17 mouse cellular contexts compared by ENCODE assay signal in genomic region chr9:63606594-63606993, GRCm38 (mm10). TPM values are rescaled to one million over a fixed set of nuclear protein-coding genes. Genes with fewer than 3 reads are reported as not detected.
A peak's percentile ranks its signal among the peaks of the same experiment; 100 is the strongest.
DNase-seq lines count a peak whose midpoint lies in the region; ATAC-seq and TF ChIP-seq lines count a peak whose summit lies in the region.
"Had no signal": no experiment of that assay in that cellular context is flagged by ENCODE, and none has a peak within 500 bp of the region (broad histone marks: within the 10 kb centered on the region; RNA-seq: fewer than 3 reads in every experiment).

No protein-coding gene starts in this region.

- no peak for TF ChIP-seq EP300 in liver, postnatal 0 days (IDR thresholded peaks at IDR 0.05; ENCODE audit: low read depth)

- ATAC-seq in forebrain, postnatal 0 days, result no peak
- no peak for ATAC-seq in forebrain, embryonic 14.5 days
- no peak for ATAC-seq in liver, postnatal 0 days

- H3K4me1 ChIP-seq in forebrain, postnatal 0 days (ENCODE audit: insufficient read depth), result no peaks in the 10 kb centered on the region
- H3K4me1 ChIP-seq in forebrain, embryonic 14.5 days (ENCODE audit: control insufficient read depth, insufficient read depth, low read length), result peaks cover 20% of the 10 kb centered on the region
- H3K4me1 ChIP-seq in liver, postnatal 0 days (ENCODE audit: insufficient read depth), result peaks cover 17% of the 10 kb centered on the region
- H3K4me1 ChIP-seq in ES-E14 (ENCODE audit: control insufficient read depth in 2 of 2, insufficient read depth in 2 of 2, low read length in 2 of 2, poor library complexity in 1 of 2), result peaks cover 2 to 4% of the 10 kb centered on the region in 2 experiments
- H3K4me1 ChIP-seq in forebrain, embryonic 10.5 days, result peaks cover 78% of the 10 kb centered on the region

- H3K9ac ChIP-seq in forebrain, postnatal 0 days, result no peak overlapping the region
- no peak overlapping the region for H3K9ac ChIP-seq in forebrain, embryonic 14.5 days (ENCODE audit: low read length)
- H3K9ac ChIP-seq in liver, postnatal 0 days (replicated peaks), result no peak overlapping the region
- no peak overlapping the region for H3K9ac ChIP-seq in ES-E14 (ENCODE audit: insufficient read depth, low read depth, low read length, poor library complexity, severe bottlenecking)
- H3K9ac ChIP-seq: forebrain, embryonic 12.5 days; midbrain, embryonic 12.5 days; neural tube, embryonic 12.5 days had no signal

- no peak overlapping the region for H3K27ac ChIP-seq in forebrain, postnatal 0 days (ENCODE audit: low read depth, low read length)
- no peak overlapping the region for H3K27ac ChIP-seq in forebrain, embryonic 14.5 days (ENCODE audit: low read depth, low read length)
- H3K27ac ChIP-seq in liver, postnatal 0 days (ENCODE audit: low read depth), result no peak overlapping the region
- no peak overlapping the region for H3K27ac ChIP-seq in ES-E14 (ENCODE audit: insufficient read depth, low read depth, low read length, poor library complexity, severe bottlenecking)
- no peak overlapping the region for H3K27ac ChIP-seq in forebrain, embryonic 10.5 days
- H3K27ac ChIP-seq: forebrain, embryonic 12.5 days; heart, embryonic 10.5 days; midbrain, embryonic 12.5 days; neural tube, embryonic 12.5 days had no signal

- TF ChIP-seq CTCF in forebrain, postnatal 0 days (IDR thresholded peaks at IDR 0.05; ENCODE audit: low read depth), result peak; percentile 21; the same call in 1 of the 2 replicates
- peak; percentile 46 for TF ChIP-seq CTCF in liver, postnatal 0 days (IDR thresholded peaks at IDR 0.05; ENCODE audit: low read depth)

- H3K36me3 ChIP-seq in forebrain, postnatal 0 days (ENCODE audit: insufficient read depth), result no peaks in the 10 kb centered on the region
- H3K36me3 ChIP-seq in forebrain, embryonic 14.5 days (ENCODE audit: control insufficient read depth, insufficient read depth, low read length), result no peaks in the 10 kb centered on the region
- no peaks in the 10 kb centered on the region; the same call in 1 of the 2 replicates for H3K36me3 ChIP-seq in liver, postnatal 0 days (replicated peaks; ENCODE audit: insufficient read depth, low read length)
- no peaks in the 10 kb centered on the region for H3K36me3 ChIP-seq in ES-E14 (ENCODE audit: control insufficient read depth, insufficient read depth, low read length, poor library complexity, severe bottlenecking)
- H3K36me3 ChIP-seq in forebrain, embryonic 10.5 days (replicated peaks), result 0 out of 2 replicates have a peak, but pooled peaks cover 3% of the 10 kb centered on the region
- H3K36me3 ChIP-seq: forebrain, embryonic 12.5 days; heart, embryonic 10.5 days; midbrain, embryonic 12.5 days; neural tube, embryonic 12.5 days had no signal

- 83% methylated on average over 2 of the region's 2 CpGs for WGBS in forebrain, postnatal 0 days
- WGBS in forebrain, embryonic 14.5 days, result 76% methylated on average over 2 of the region's 2 CpGs
- WGBS in liver, postnatal 0 days (ENCODE audit: insufficient replicate concordance), result 69% methylated on average over 2 of the region's 2 CpGs
- WGBS in forebrain, embryonic 10.5 days, result 71% methylated on average over 2 of the region's 2 CpGs

- H3K27me3 ChIP-seq in forebrain, postnatal 0 days (ENCODE audit: insufficient read depth, low read length), result no peaks in the 10 kb centered on the region
- no peaks in the 10 kb centered on the region for H3K27me3 ChIP-seq in forebrain, embryonic 14.5 days (replicated peaks; ENCODE audit: control insufficient read depth, insufficient read depth, low read length)
- no peaks in the 10 kb centered on the region for H3K27me3 ChIP-seq in liver, postnatal 0 days (ENCODE audit: insufficient read depth, low read length)
- no peaks in the 10 kb centered on the region for H3K27me3 ChIP-seq in forebrain, embryonic 10.5 days (ENCODE audit: poor library complexity, severe bottlenecking)
- H3K27me3 ChIP-seq: midbrain, embryonic 12.5 days; neural tube, embryonic 12.5 days had no signal

- DNase-seq in forebrain, postnatal 0 days, result no peak
- no peak for DNase-seq in forebrain, embryonic 14.5 days (ENCODE audit: low spot score)
- peak; percentile 31 for DNase-seq in liver, postnatal 0 days
- DNase-seq in liver (no peak), ES-E14 (ENCODE audit: low read depth, low spot score) (peak; percentile 41)
- peak; percentile 48 for DNase-seq in induced T-regulatory cell, adult 2 months (ENCODE audit: low read depth)
- no peak for DNase-seq in forebrain, embryonic 10.5 days (ENCODE audit: extremely low spot score, low spot score)
- no peak for DNase-seq in T-cell, adult 2 months (ENCODE audit: low spot score)
- DNase-seq: adrenal gland, postnatal 36 days; cerebellum, adult 11 months; kidney, adult 2 months; thymus, postnatal 14 days had no signal

- H3K9me3 ChIP-seq in forebrain, postnatal 0 days (ENCODE audit: low read length), result no peaks in the 10 kb centered on the region
- no peaks in the 10 kb centered on the region for H3K9me3 ChIP-seq in forebrain, embryonic 14.5 days (replicated peaks; ENCODE audit: control insufficient read depth, low read length)
- H3K9me3 ChIP-seq in liver, postnatal 0 days (ENCODE audit: low read length), result no peaks in the 10 kb centered on the region
- H3K9me3 ChIP-seq in ES-E14 (ENCODE audit: control insufficient read depth, insufficient read depth, low read depth, low read length), result no peaks in the 10 kb centered on the region
- H3K9me3 ChIP-seq in forebrain, embryonic 10.5 days, result no peaks in the 10 kb centered on the region
- H3K9me3 ChIP-seq: forebrain, embryonic 12.5 days; heart, embryonic 10.5 days; midbrain, embryonic 12.5 days; neural tube, embryonic 12.5 days had no signal

- H3K4me3 ChIP-seq in forebrain, postnatal 0 days (ENCODE audit: low read depth, low read length), result no peak overlapping the region
- H3K4me3 ChIP-seq in forebrain, embryonic 14.5 days (ENCODE audit: low read depth, low read length), result no peak overlapping the region
- no peak overlapping the region for H3K4me3 ChIP-seq in liver, postnatal 0 days (ENCODE audit: low read depth, low read length)
- no peak overlapping the region for H3K4me3 ChIP-seq in ES-E14 (ENCODE audit: insufficient read depth in 1 of 2, low read depth in 1 of 2, low read length in 2 of 2, poor library complexity in 1 of 2, severe bottlenecking in 1 of 2)
- no peak overlapping the region for H3K4me3 ChIP-seq in forebrain, embryonic 10.5 days
- H3K4me3 ChIP-seq: forebrain, embryonic 12.5 days; heart, embryonic 10.5 days; midbrain, embryonic 12.5 days; neural tube, embryonic 12.5 days had no signal

- in situ Hi-C loops in ES-E14 (cut with MboI; ENCODE audit: low sequenced_read_pairs in 2 of 2, unreplicated experiment in 2 of 2), result no loop called here

- no peak overlapping the region for H3K4me2 ChIP-seq in forebrain, postnatal 0 days (ENCODE audit: low read depth)
- no peak overlapping the region for H3K4me2 ChIP-seq in forebrain, embryonic 14.5 days (ENCODE audit: low read length)
- no peak overlapping the region for H3K4me2 ChIP-seq in liver, postnatal 0 days (ENCODE audit: low read depth, low read length)
- H3K4me2 ChIP-seq: forebrain, embryonic 12.5 days; midbrain, embryonic 12.5 days; neural tube, embryonic 12.5 days had no signal

TF ChIP-seq in ES-E14, 5 proteins besides CTCF, POLR2A, EP300 and RAD21:
- TF ChIP-seq CHD2 (IDR thresholded peaks at IDR 0.05; ENCODE audit: low read depth, low read length) (no peak), HCFC1 (IDR thresholded peaks at IDR 0.05; ENCODE audit: borderline replicate concordance, insufficient read depth, low read length) (no peak), ZNF384 (IDR thresholded peaks at IDR 0.05; ENCODE audit: low read depth, low read length) (no peak), ZC3H11A (IDR thresholded peaks at IDR 0.05; ENCODE audit: borderline replicate concordance, low read depth, low read length) (no peak), MAFK (IDR thresholded peaks at IDR 0.05; ENCODE audit: insufficient read depth, low read depth, low read length) (no peak)

RNA-seq across cellular contexts. Expression of gene Aagab, which starts 4.1 kb away (rescaled TPM):
- total RNA-seq in forebrain, postnatal 0 days (2014; rRNA removed), result 37.5 and 46.7 TPM in 2 replicates
- 50.0 and 51.0 TPM in 2 replicates for polyA plus RNA-seq in forebrain, postnatal 0 days (2015; fragmentation: Nextera tagmentation; extraction: Ambion mirVana)
- 50.1 and 61.6 TPM in 2 replicates for polyA plus RNA-seq in forebrain, embryonic 14.5 days (2014; fragmentation: Nextera tagmentation; extraction: Ambion mirVana)
- polyA plus RNA-seq in liver, postnatal 0 days (2015; fragmentation: Nextera tagmentation; extraction: Ambion mirVana), result 12.8 and 14.2 TPM in 2 replicates
- 15.9 and 16.3 TPM in 2 replicates for total RNA-seq in ES-E14 (2012; rRNA removed)
- polyA plus RNA-seq in forebrain, embryonic 10.5 days (2016; fragmentation: Nextera tagmentation; extraction: Ambion mirVana), result 53.9 and 54.5 TPM in 2 replicates

RNA-seq across cellular contexts. Expression of gene Iqch, which starts 4.3 kb away (rescaled TPM):
- total RNA-seq in forebrain, postnatal 0 days (2014; rRNA removed), result 0.14 TPM in 1 of 2 replicates, not detected in the other
- polyA plus RNA-seq in forebrain, postnatal 0 days (2015; fragmentation: Nextera tagmentation; extraction: Ambion mirVana), result 0.10 TPM in 1 of 2 replicates, not detected in the other
- 0.06 and 0.07 TPM in 2 replicates for polyA plus RNA-seq in forebrain, embryonic 14.5 days (2014; fragmentation: Nextera tagmentation; extraction: Ambion mirVana)
- 0.08 and 0.09 TPM in 2 replicates for polyA plus RNA-seq in liver, postnatal 0 days (2015; fragmentation: Nextera tagmentation; extraction: Ambion mirVana)
- 0.05 and 0.18 TPM in 2 replicates for total RNA-seq in ES-E14 (2012; rRNA removed)
- 0.04 and 0.14 TPM in 2 replicates for polyA plus RNA-seq in forebrain, embryonic 10.5 days (2016; fragmentation: Nextera tagmentation; extraction: Ambion mirVana)
- total RNA-seq: adrenal gland, postnatal 36 days had no signal
- polyA plus RNA-seq: C2C12; forebrain, embryonic 12.5 days; heart, embryonic 10.5 days; midbrain, embryonic 12.5 days had no signal

Comparison
In these comparisons a context has a peak if more than half of its experiments do, and no peak if none do; other contexts are left out.
1. DNase-seq: peak in liver, postnatal 0 days (single experiment), ES-E14 (single experiment) and induced T-regulatory cell, adult 2 months (single experiment); none in forebrain, postnatal 0 days (single experiment), forebrain, embryonic 14.5 days (single experiment), liver (single experiment), forebrain, embryonic 10.5 days (single experiment) and T-cell, adult 2 months (single experiment).